Mouse (Mus musculus) hindbrain, embryonic 11.5 days (tissue): ENCODE data around the gene Hltf. TPM values are rescaled to one million over a fixed set of nuclear protein-coding genes. Genes with fewer than 3 reads are reported as not detected.
"Not testable (repeated sequence)": the region's sequence is repeated elsewhere in the genome, so short reads cannot be mapped to it uniquely, and the experiment has no call there.

Source experiments
- ATAC-seq: fragments of 200-750 bp; cut with Nextera tagmentation; 2 replicates; pipeline ENCODE4 v1.8.0; 2017; ENCODE audit warnings: mild to moderate bottlenecking, moderate TSS enrichment, moderate library complexity; ENCODE audit not compliant: low FRiP score
- DNase-seq: peaks from one replicate; pipeline ENCODE4 v3.0.0-alpha.2; 2015; ENCODE audit warnings: low spot score
- H3K27ac ChIP-seq: fragments of 300-500 bp; sonication (generic); 2 replicates; pipeline ENCODE4 v1.5.1; 2014; ENCODE audit warnings: mild to moderate bottlenecking, low read depth, low read length
- H3K27me3 ChIP-seq: fragments of 300-500 bp; sonication (generic); 2 replicates; pipeline ENCODE4 v1.6.1; 2014; ENCODE audit warnings: mild to moderate bottlenecking, low read length, moderate library complexity, mixed read lengths; ENCODE audit not compliant: control insufficient read depth, insufficient read depth
- H3K36me3 ChIP-seq: fragments of 300-500 bp; sonication (generic); 2 replicates; pipeline ENCODE4 v1.6.1; 2014; ENCODE audit warnings: mild to moderate bottlenecking, low read length, moderate library complexity, mixed read lengths; ENCODE audit not compliant: control insufficient read depth, insufficient read depth
- H3K4me1 ChIP-seq: fragments of 300-500 bp; sonication (generic); replicated peaks from 2 replicates; pipeline ENCODE4 v1.6.1; 2014; ENCODE audit warnings: low read length, mixed read lengths; ENCODE audit not compliant: control insufficient read depth, insufficient read depth
- H3K4me2 ChIP-seq: fragments of 300-500 bp; sonication (generic); replicated peaks from 2 replicates; pipeline ENCODE4 v1.6.1; 2014; ENCODE audit warnings: mild to moderate bottlenecking, low read depth, low read length
- H3K4me3 ChIP-seq: fragments of 300-500 bp; sonication (generic); 2 replicates; pipeline ENCODE4 v1.5.1; 2014; ENCODE audit warnings: low read depth, low read length
- H3K9ac ChIP-seq: fragments of 300-500 bp; sonication (generic); 2 replicates; pipeline ENCODE4 v1.6.1; 2014; ENCODE audit warnings: low read depth, low read length
- H3K9me3 ChIP-seq: fragments of 300-500 bp; sonication (generic); 2 replicates; pipeline ENCODE4 v1.6.1; 2016; ENCODE audit warnings: low read length; ENCODE audit not compliant: control insufficient read depth
- WGBS: fragments of 180-500 bp; shearing (Covaris S2); extraction: QIAGEN DNeasy Blood & Tissue Kit; methylation state at CpG from one replicate; pipeline ENCODE4 v1.1.7; 2014; 5-methylcytosine and 5-hydroxymethylcytosine counted together
- polyA plus RNA-seq: library from polyadenylated mRNA; unstranded; fragments of >200 nt; fragmentation: Nextera tagmentation; extraction: Ambion mirVana; gene quantifications from 2 replicates; pipeline ENCODE4 v1.2.1, GENCODE M21; 2014

Hltf gene
- polyA plus RNA-seq, 1 experiment from 2014 or later, result 25.1 TPM

GRCm38 (mm10) chr3:20119686-20120244 lies 62.2 kb downstream of the Hltf start:
- ATAC-seq (peak; percentile 59), DNase-seq (no peak)
- H3K27ac ChIP-seq, result no peak overlapping the region
- no peak overlapping the region for H3K4me2 ChIP-seq
- no peaks in the 10 kb centered on the region for H3K9me3 ChIP-seq
- no peaks in the 10 kb centered on the region for H3K4me1 ChIP-seq
- H3K4me3 ChIP-seq, result no peak overlapping the region
- 51% methylated on average over 4 of the region's 4 CpGs for WGBS
- no peak overlapping the region for H3K9ac ChIP-seq
- H3K27me3 ChIP-seq, result no peaks in the 10 kb centered on the region
- no peaks in the 10 kb centered on the region for H3K36me3 ChIP-seq

- H3K4me3 ChIP-seq, H3K27me3 ChIP-seq, H3K9ac ChIP-seq, H3K4me2 ChIP-seq, H3K27ac ChIP-seq, H3K4me1 ChIP-seq, DNase-seq, ATAC-seq, H3K9me3 ChIP-seq, H3K36me3 ChIP-seq: not testable (repeated sequence)
- 92% methylated on average over 5 of the region's 5 CpGs for WGBS
Observed at GRCm38 (mm10) chr3:20121582-20121981, 64.0 kb downstream of the Hltf start.

GRCm38 (mm10) chr3:20125604-20126003 lies 68.0 kb downstream of the Hltf start:
- no peaks in the 10 kb centered on the region for H3K4me1 ChIP-seq
- no peaks in the 10 kb centered on the region for H3K9me3 ChIP-seq
- no peak overlapping the region for H3K27ac ChIP-seq
- H3K27me3 ChIP-seq, result no peaks in the 10 kb centered on the region
- ATAC-seq (no peak), DNase-seq (no peak)
- H3K36me3 ChIP-seq, result no peaks in the 10 kb centered on the region
- no peak overlapping the region for H3K4me3 ChIP-seq
- 90% methylated on average over 5 of the region's 5 CpGs for WGBS
- H3K4me2 ChIP-seq, result no peak overlapping the region
- H3K9ac ChIP-seq, result no peak overlapping the region

DNA sequence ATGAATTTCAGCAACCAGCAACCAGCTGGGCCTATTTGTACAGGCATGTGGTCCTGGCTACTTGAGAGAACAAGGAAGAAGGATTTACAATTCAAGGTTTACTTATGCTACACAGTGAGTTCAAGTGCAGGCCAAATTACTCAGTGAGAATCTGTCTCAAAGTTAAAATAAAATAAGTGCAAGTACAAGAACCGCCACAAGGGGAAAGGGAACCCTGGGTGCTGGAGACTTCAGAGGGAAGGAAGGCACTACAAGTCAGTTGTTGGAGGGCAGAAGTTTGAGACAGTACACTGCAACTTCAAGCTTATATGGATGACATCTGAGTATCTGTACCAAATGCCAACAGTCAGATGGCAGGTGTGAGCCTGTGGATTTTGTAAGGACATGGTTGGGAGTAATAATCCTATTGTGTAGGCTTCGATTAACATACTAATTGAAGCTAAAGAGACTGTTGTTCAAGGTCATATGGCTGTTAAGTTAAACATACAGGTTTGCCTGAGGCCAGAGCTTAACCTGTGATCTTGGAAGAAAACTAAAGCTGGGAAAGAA lies 69.5 kb downstream of the Hltf start:
- WGBS, result 77% methylated on average over 2 of the region's 2 CpGs
- no peak for DNase-seq
- no peaks in the 10 kb centered on the region for H3K36me3 ChIP-seq
- no peak overlapping the region for H3K27ac ChIP-seq
- ATAC-seq, result no peak
- H3K4me3 ChIP-seq, result no peak overlapping the region
- H3K9me3 ChIP-seq, result no peaks in the 10 kb centered on the region
- no peak overlapping the region for H3K9ac ChIP-seq
- H3K4me1 ChIP-seq, result no peaks in the 10 kb centered on the region
- H3K4me2 ChIP-seq, result no peak overlapping the region
- no peaks in the 10 kb centered on the region for H3K27me3 ChIP-seq

DNA sequence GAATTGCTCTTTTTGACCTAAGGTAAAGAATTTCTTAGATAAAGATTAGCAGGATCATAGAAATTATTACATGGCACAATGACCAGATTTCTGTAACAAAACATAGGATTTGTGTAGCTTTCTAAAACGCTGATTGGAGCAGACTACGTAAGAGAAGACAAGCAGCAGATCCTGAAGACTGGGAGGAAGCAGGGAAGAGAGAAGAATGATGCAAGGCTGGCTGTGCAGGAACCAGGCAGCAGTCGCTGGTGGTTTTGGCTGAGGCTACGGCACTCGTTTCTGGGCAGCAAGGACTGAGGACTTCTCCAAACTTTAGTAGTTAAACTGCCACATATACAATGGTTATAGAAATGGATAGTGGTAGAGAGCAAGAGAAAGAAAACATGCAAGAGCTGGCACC lies 71.9 kb downstream of the Hltf start:
- WGBS, result 93% methylated on average over 5 of the region's 5 CpGs
- H3K4me1 ChIP-seq, result no peaks in the 10 kb centered on the region
- DNase-seq (no peak), ATAC-seq (no peak)
- H3K27me3 ChIP-seq, result no peaks in the 10 kb centered on the region
- no peak overlapping the region for H3K4me2 ChIP-seq
- no peaks in the 10 kb centered on the region for H3K9me3 ChIP-seq
- no peak overlapping the region for H3K27ac ChIP-seq
- H3K9ac ChIP-seq, result no peak overlapping the region
- no peaks in the 10 kb centered on the region for H3K36me3 ChIP-seq
- no peak overlapping the region for H3K4me3 ChIP-seq

GRCm38 (mm10) chr3:20130456-20131349 lies 73.1 kb downstream of the Hltf start:
- Histone ChIP-seq H3K36me3 (no peaks in the 10 kb centered on the region), H3K4me1 (no peaks in the 10 kb centered on the region), H3K4me2 (no peak overlapping the region), H3K4me3 (no peak overlapping the region), H3K9me3 (no peaks in the 10 kb centered on the region), H3K27ac (no peak overlapping the region), H3K27me3 (no peaks in the 10 kb centered on the region), H3K9ac (no peak overlapping the region)
- ATAC-seq, result 0 out of 2 replicates have a peak, but pooled peaks have one; percentile 15
- 90% methylated on average over 8 of the region's 8 CpGs for WGBS
- no peak for DNase-seq

- DNase-seq (no peak), ATAC-seq (0 out of 2 replicates have a peak, but pooled peaks have one; percentile 4)
- Histone ChIP-seq H3K36me3 (no peaks in the 10 kb centered on the region), H3K4me2 (no peak overlapping the region), H3K27ac (no peak overlapping the region), H3K4me1 (no peaks in the 10 kb centered on the region), H3K4me3 (no peak overlapping the region), H3K27me3 (no peaks in the 10 kb centered on the region), H3K9ac (no peak overlapping the region), H3K9me3 (no peaks in the 10 kb centered on the region)
- 89% methylated on average over 2 of the region's 2 CpGs for WGBS
Observed at GRCm38 (mm10) chr3:20131350-20131720, 73.7 kb downstream of the Hltf start.

DNA sequence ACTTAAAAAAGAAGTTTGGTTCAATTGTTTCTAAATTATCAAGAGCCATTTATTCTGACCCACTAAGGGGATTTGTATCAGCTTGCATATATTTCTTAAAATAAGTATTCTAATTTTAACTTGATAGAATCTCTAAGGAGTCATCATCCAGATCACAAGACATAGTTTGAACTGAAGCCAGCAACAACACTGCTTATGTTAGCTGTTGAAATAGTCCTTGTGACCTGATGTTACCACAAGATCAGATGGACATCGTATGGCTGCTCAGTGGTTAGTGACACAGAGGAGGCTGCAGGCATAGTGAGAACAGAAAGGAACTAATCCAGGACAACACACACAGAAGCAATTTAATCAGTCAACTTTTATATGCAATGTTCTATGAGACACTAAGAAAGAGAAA lies 75.1 kb downstream of the Hltf start:
- H3K9me3 ChIP-seq, result no peaks in the 10 kb centered on the region
- no peak overlapping the region for H3K9ac ChIP-seq
- WGBS, result 92% methylated on average over 1 of the region's 1 CpGs
- no peak overlapping the region for H3K4me2 ChIP-seq
- no peaks in the 10 kb centered on the region for H3K27me3 ChIP-seq
- H3K4me1 ChIP-seq, result no peaks in the 10 kb centered on the region
- ATAC-seq, result no peak
- no peaks in the 10 kb centered on the region for H3K36me3 ChIP-seq
- H3K27ac ChIP-seq, result no peak overlapping the region
- no peak overlapping the region for H3K4me3 ChIP-seq
- DNase-seq, result no peak

DNA sequence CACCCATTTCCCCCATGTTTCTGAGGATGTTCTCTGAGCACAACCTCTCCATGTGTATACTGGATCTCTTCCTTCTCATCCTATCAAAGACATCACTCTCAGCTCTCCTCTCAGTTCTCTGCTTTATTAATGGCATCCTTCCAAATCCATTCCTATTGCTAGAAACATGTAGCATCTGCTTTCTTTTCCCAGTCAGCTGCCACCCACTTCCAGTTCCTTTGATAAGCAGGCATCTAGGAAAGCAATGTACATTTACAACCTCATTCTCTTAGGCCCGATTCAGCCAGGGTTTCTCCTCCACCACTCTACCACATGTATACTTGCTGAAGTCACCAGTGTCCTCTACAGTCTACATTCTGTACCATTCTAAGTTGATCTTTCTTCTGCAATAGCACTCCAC lies 76.1 kb downstream of the Hltf start:
- ATAC-seq, result no peak
- Histone ChIP-seq H3K9ac (no peak overlapping the region), H3K4me3 (no peak overlapping the region), H3K4me2 (no peak overlapping the region), H3K27ac (no peak overlapping the region), H3K9me3 (no peaks in the 10 kb centered on the region), H3K36me3 (no peaks in the 10 kb centered on the region), H3K27me3 (no peaks in the 10 kb centered on the region), H3K4me1 (no peaks in the 10 kb centered on the region)
- DNase-seq, result no peak
- WGBS, result 93% methylated on average over 1 of the region's 1 CpGs
